Mouse (Mus musculus): Measurements from ENCODE around the gene Gm35315. TPM values are rescaled to one million over a fixed set of nuclear protein-coding genes. Genes with fewer than 3 reads are reported as not detected.

The Gm35315 gene
- total RNA-seq, 2 experiments from 2014 or later, result 0.52 to 0.64 TPM

GRCm38 (mm10) chr5:110106901-110107564 lies 12.8 kb upstream of the Gm35315 start:
- TF ChIP-seq CTCF (conservative IDR thresholded peaks at IDR 0.05), result no peak
- Histone ChIP-seq H3K27ac (peak overlapping the region; percentile 99), H3K4me3 (peak overlapping the region; percentile 74)
- DNase-seq (ENCODE audit: low spot score in 2 of 2), result no peak

GRCm38 (mm10) chr5:110106140-110106871 lies 12.1 kb upstream of the Gm35315 start:
- Histone ChIP-seq H3K4me3 (peak overlapping the region; percentile 74), H3K27ac (peak overlapping the region; percentile 99; the same call in 1 of the 2 replicates)
- TF ChIP-seq CTCF (conservative IDR thresholded peaks at IDR 0.05), result no peak
- peak in 1 of 2 experiments; percentile 31 for DNase-seq (ENCODE audit: low spot score in 2 of 2)

- Histone ChIP-seq H3K27ac (no peak overlapping the region), H3K4me3 (no peak overlapping the region)
- no peak for DNase-seq (ENCODE audit: low spot score in 2 of 2)
- TF ChIP-seq CTCF (conservative IDR thresholded peaks at IDR 0.05), result no peak
Measured at GRCm38 (mm10) chr5:110104616-110105380, 10.6 kb upstream of the Gm35315 start.

GRCm38 (mm10) chr5:110103901-110104615 lies 9.8 kb upstream of the Gm35315 start:
- no peak for TF ChIP-seq CTCF (conservative IDR thresholded peaks at IDR 0.05)
- no peak overlapping the region for H3K27ac ChIP-seq
- H3K4me3 ChIP-seq, result no peak overlapping the region
- DNase-seq (ENCODE audit: low spot score in 2 of 2), result no peak

GRCm38 (mm10) chr5:110102853-110103625 lies 8.8 kb upstream of the Gm35315 start:
- TF ChIP-seq CTCF (conservative IDR thresholded peaks at IDR 0.05), result no peak
- no peak for DNase-seq (ENCODE audit: low spot score in 2 of 2)
- Histone ChIP-seq H3K4me3 (no peak overlapping the region), H3K27ac (no peak overlapping the region)

GRCm38 (mm10) chr5:110102429-110102828 lies 8.2 kb upstream of the Gm35315 start:
- TF ChIP-seq CTCF (conservative IDR thresholded peaks at IDR 0.05), result no peak
- DNase-seq (ENCODE audit: low spot score in 2 of 2), result no peak
- Histone ChIP-seq H3K4me3 (no peak overlapping the region), H3K27ac (no peak overlapping the region)

- DNase-seq (ENCODE audit: low spot score in 2 of 2), result peak in 1 of 2 experiments; percentile 65
- TF ChIP-seq CTCF (conservative IDR thresholded peaks at IDR 0.05), result no peak
- Histone ChIP-seq H3K4me3 (peak overlapping the region; percentile 55), H3K27ac (peak overlapping the region; percentile 78)
Measured at GRCm38 (mm10) chr5:110101716-110102347, 7.6 kb upstream of the Gm35315 start.

- TF ChIP-seq CTCF (conservative IDR thresholded peaks at IDR 0.05), result no peak
- peak overlapping the region; percentile 78; the same call in 1 of the 2 replicates for H3K27ac ChIP-seq
- no peak for DNase-seq (ENCODE audit: low spot score in 2 of 2)
- peak overlapping the region; percentile 55 for H3K4me3 ChIP-seq
Measured at GRCm38 (mm10) chr5:110100921-110101631, 6.9 kb upstream of the Gm35315 start.

- no peak within 1 kb of the TSS for H3K27ac ChIP-seq
- peak within 1 kb of the TSS; percentile 55; the same call in 1 of the 2 replicates for H3K4me3 ChIP-seq
- no peak for DNase-seq (ENCODE audit: low spot score in 2 of 2)
- 0 out of 2 replicates have a peak, but pooled peaks have one; percentile 4 for TF ChIP-seq CTCF (conservative IDR thresholded peaks at IDR 0.05)
Measured at GRCm38 (mm10) chr5:110099656-110100580, 5.7 kb upstream of the Gm35315 start, which contains the start of gene Plcxd1. TSS of gene Plcxd1 (plus strand) at chr5:110099969.

GRCm38 (mm10) chr5:110098991-110099477 lies 4.8 kb upstream of the Gm35315 start:
- no peak overlapping the region for H3K27ac ChIP-seq
- no peak overlapping the region for H3K4me3 ChIP-seq
- no peak for DNase-seq (ENCODE audit: low spot score in 2 of 2)
- no peak for TF ChIP-seq CTCF (conservative IDR thresholded peaks at IDR 0.05)
